11 mouse cellular contexts compared by ENCODE assay signal in genomic region chr5:110486674-110487334, GRCm38 (mm10). TPM values are rescaled to one million over a fixed set of nuclear protein-coding genes. Genes with fewer than 3 reads are reported as not detected.
A peak's percentile ranks its signal among the peaks of the same experiment; 100 is the strongest.
DNase-seq lines count a peak whose midpoint lies in the region; ATAC-seq and TF ChIP-seq lines count a peak whose summit lies in the region.
"Had no signal": no experiment of that assay in that cellular context is flagged by ENCODE, and none has a peak within 500 bp of the region (broad histone marks: within the 10 kb centered on the region; RNA-seq: fewer than 3 reads in every experiment).

No protein-coding gene starts in this region.

- intact Hi-C loops in heart, adult 2 months (cut with DNase I), result no loop called here

- 0 out of 2 replicates have a peak overlapping the region, but pooled peaks have one; percentile 23 for H3K9ac ChIP-seq in kidney, embryonic 14.5 days (ENCODE audit: low read depth, low read length)
- no peak overlapping the region for H3K9ac ChIP-seq in embryonic facial prominence, embryonic 15.5 days
- H3K9ac ChIP-seq in intestine, embryonic 16.5 days (ENCODE audit: low read depth, low read length), result no peak overlapping the region
- no peak overlapping the region for H3K9ac ChIP-seq in heart, adult 2 months (ENCODE audit: low read depth, low read length)

- no peaks in the 10 kb centered on the region for H3K36me3 ChIP-seq in kidney, embryonic 14.5 days (ENCODE audit: control insufficient read depth, insufficient read depth, low read length)
- H3K36me3 ChIP-seq in embryonic facial prominence, embryonic 15.5 days, result no peaks in the 10 kb centered on the region
- no peaks in the 10 kb centered on the region for H3K36me3 ChIP-seq in intestine, embryonic 16.5 days (ENCODE audit: control insufficient read depth, insufficient read depth, low read length)
- no peaks in the 10 kb centered on the region for H3K36me3 ChIP-seq in heart, adult 2 months (ENCODE audit: control insufficient read depth, insufficient read depth, low read length)

- DNase-seq in kidney, adult 8-10 months, result no peak
- peak; percentile 89 for DNase-seq in retina, embryonic 14.5 days (ENCODE audit: low spot score)
- no peak for DNase-seq in right cerebral cortex, postnatal 10 days (ENCODE audit: low spot score in 2 of 2)
- no peak for DNase-seq in gastrocnemius, adult 8-10 months (ENCODE audit: low spot score in 2 of 2)
- no peak for DNase-seq in heart, adult 2 months
- DNase-seq: cerebellum, adult 18-20 months; layer of hippocampus, postnatal 36 days had no signal

- TF ChIP-seq POLR2A in heart, adult 2 months (IDR thresholded peaks at IDR 0.05; ENCODE audit: insufficient read depth, low read depth, low read length), result no peak

- no peaks in the 10 kb centered on the region for H3K79me2 ChIP-seq in heart, adult 2 months (replicated peaks; ENCODE audit: control insufficient read depth, insufficient read depth, low read length)

- peaks cover 4% of the 10 kb centered on the region for H3K4me1 ChIP-seq in kidney, embryonic 14.5 days (ENCODE audit: control insufficient read depth, insufficient read depth, low read length)
- peaks cover 6% of the 10 kb centered on the region; the same call in 1 of the 2 replicates for H3K4me1 ChIP-seq in embryonic facial prominence, embryonic 15.5 days
- H3K4me1 ChIP-seq in intestine, embryonic 16.5 days (ENCODE audit: control insufficient read depth, insufficient read depth, low read length), result no peaks in the 10 kb centered on the region
- no peaks in the 10 kb centered on the region for H3K4me1 ChIP-seq in heart, adult 2 months (ENCODE audit: control insufficient read depth, insufficient read depth, low read length)

- H3K4me2 ChIP-seq in kidney, embryonic 14.5 days (replicated peaks; ENCODE audit: low read depth, low read length), result no peak overlapping the region
- H3K4me2 ChIP-seq in embryonic facial prominence, embryonic 15.5 days (replicated peaks), result no peak overlapping the region
- no peak overlapping the region for H3K4me2 ChIP-seq in intestine, embryonic 16.5 days (ENCODE audit: low read depth, low read length)

- no peak for TF ChIP-seq CTCF in heart, adult 2 months (IDR thresholded peaks at IDR 0.05)

- no peak overlapping the region for H3K27ac ChIP-seq in kidney, embryonic 14.5 days (ENCODE audit: low read depth, low read length)
- H3K27ac ChIP-seq in embryonic facial prominence, embryonic 15.5 days (replicated peaks), result peak overlapping the region; percentile 48; the same call in 1 of the 2 replicates
- H3K27ac ChIP-seq in intestine, embryonic 16.5 days (ENCODE audit: low read length), result no peak overlapping the region
- no peak overlapping the region for H3K27ac ChIP-seq in heart, adult 2 months

- 20% methylated on average over 5 of the region's 5 CpGs for WGBS in kidney, embryonic 14.5 days
- WGBS in embryonic facial prominence, embryonic 15.5 days, result 20% methylated on average over 5 of the region's 5 CpGs
- 30% methylated on average over 5 of the region's 5 CpGs for WGBS in intestine, embryonic 16.5 days
- 62% methylated on average over 5 of the region's 5 CpGs for whole genome bisulfite sequencing in heart, adult 2 months

- H3K4me3 ChIP-seq in kidney, embryonic 14.5 days (ENCODE audit: low read length), result no peak overlapping the region
- no peak overlapping the region for H3K4me3 ChIP-seq in embryonic facial prominence, embryonic 15.5 days (replicated peaks)
- no peak overlapping the region for H3K4me3 ChIP-seq in intestine, embryonic 16.5 days (ENCODE audit: low read length)
- H3K4me3 ChIP-seq in heart, adult 2 months, result no peak overlapping the region

- no peaks in the 10 kb centered on the region for H3K27me3 ChIP-seq in kidney, embryonic 14.5 days (ENCODE audit: control insufficient read depth, insufficient read depth, low read length)
- H3K27me3 ChIP-seq in embryonic facial prominence, embryonic 15.5 days, result peaks cover 8% of the 10 kb centered on the region
- no peaks in the 10 kb centered on the region for H3K27me3 ChIP-seq in intestine, embryonic 16.5 days (replicated peaks; ENCODE audit: control insufficient read depth, insufficient read depth, low read length)
- H3K27me3 ChIP-seq in heart, adult 2 months (ENCODE audit: control insufficient read depth, insufficient read depth, low read length), result no peaks in the 10 kb centered on the region

- ATAC-seq in kidney, embryonic 14.5 days (ENCODE audit: low FRiP score, low TSS enrichment), result peak; percentile 83
- ATAC-seq in embryonic facial prominence, embryonic 15.5 days (ENCODE audit: insufficient number of reproducible peaks, low FRiP score, low TSS enrichment, low read depth), result peak; percentile 61
- ATAC-seq in intestine, embryonic 16.5 days, result peak; percentile 59

- H3K9me3 ChIP-seq in kidney, embryonic 14.5 days (ENCODE audit: control insufficient read depth, low read length), result no peaks in the 10 kb centered on the region
- H3K9me3 ChIP-seq in embryonic facial prominence, embryonic 15.5 days (replicated peaks), result no peaks in the 10 kb centered on the region
- no peaks in the 10 kb centered on the region for H3K9me3 ChIP-seq in intestine, embryonic 16.5 days (ENCODE audit: control insufficient read depth, low read length)

- no peak for TF ChIP-seq EP300 in heart, adult 2 months (IDR thresholded peaks at IDR 0.05; ENCODE audit: insufficient read depth, low read depth, low read length)

RNA-seq across cellular contexts. Expression of gene Fbrsl1, which starts 38.5 kb away (rescaled TPM):
- 15.7 and 16.7 TPM in 2 replicates for polyA plus RNA-seq in kidney, embryonic 14.5 days (2014; fragmentation: Nextera tagmentation; extraction: Ambion mirVana)
- 15.1 and 16.0 TPM in 2 replicates for polyA plus RNA-seq in embryonic facial prominence, embryonic 15.5 days (2015; fragmentation: Nextera tagmentation; extraction: Ambion mirVana)
- polyA plus RNA-seq in intestine, embryonic 16.5 days (2015; fragmentation: Nextera tagmentation; extraction: Ambion mirVana), result 4.3 TPM in 2 replicates
- 10 to 100 TPM; 27.3 to 40.0 (median 33.9) TPM for total RNA-seq in gastrocnemius, adult 8-10 months (2022)
- 10 to 100 TPM; 47.0 to 51.8 TPM for total RNA-seq in heart, adult 2 months (2021)
- 28.1 and 39.3 TPM in 2 replicates for polyA plus RNA-seq in heart, adult 2 months (2012; rRNA removed)

RNA-seq across cellular contexts. Expression of gene Galnt9, which starts 57.4 kb away (rescaled TPM):
- polyA plus RNA-seq in kidney, embryonic 14.5 days (2014; fragmentation: Nextera tagmentation; extraction: Ambion mirVana), result 0.09 TPM in 1 of 2 replicates, not detected in the other
- polyA plus RNA-seq in embryonic facial prominence, embryonic 15.5 days (2015; fragmentation: Nextera tagmentation; extraction: Ambion mirVana), result 1.6 and 1.7 TPM in 2 replicates
- polyA plus RNA-seq in intestine, embryonic 16.5 days (2015; fragmentation: Nextera tagmentation; extraction: Ambion mirVana), result 0.27 and 0.39 TPM in 2 replicates
- not detected for total RNA-seq in gastrocnemius, adult 8-10 months (2022)
- total RNA-seq in heart, adult 2 months (2021), result not detected
- 0.20 TPM in 1 of 2 replicates, not detected in the other for polyA plus RNA-seq in heart, adult 2 months (2012; rRNA removed)
- total RNA-seq: heart, postnatal 25 days had no signal
